Mouse (Mus musculus): ENCODE results near the gene D5Ertd579e. TPM values are rescaled to one million over a fixed set of nuclear protein-coding genes. Genes with fewer than 3 reads are reported as not detected.
A peak's percentile ranks its signal among the peaks of the same experiment; 100 is the strongest.

The D5Ertd579e gene
- polyA plus RNA-seq, 1 experiment from 2014 or later, result 44.6 TPM

- no peaks in the 10 kb centered on the region for H3K36me3 ChIP-seq
- no peak within 1 kb of the TSS for H3K4me3 ChIP-seq
- WGBS, result 78% methylated on average over 5 of the region's 5 CpGs
- H3K27me3 ChIP-seq, result no peaks in the 10 kb centered on the region
- no peak within 1 kb of the TSS for H3K4me2 ChIP-seq (replicated peaks)
- no peaks in the 10 kb centered on the region for H3K9me3 ChIP-seq
- no peak within 1 kb of the TSS for H3K9ac ChIP-seq (replicated peaks)
- no peak within 1 kb of the TSS for H3K27ac ChIP-seq (replicated peaks)
- H3K4me1 ChIP-seq, result no peaks in the 10 kb centered on the region
- no peak for ATAC-seq (ENCODE audit: low FRiP score, low read depth)
These were observed 102.6 kb downstream of the D5Ertd579e start, which contains the start of gene Tbc1d14 for GRCm38 (mm10) chr5:36593176-36593575. Tbc1d14 (minus strand) TSS chr5:36593276.

GRCm38 (mm10) chr5:36590499-36590920, 105.3 kb downstream of the D5Ertd579e start:
- Histone ChIP-seq H3K27ac (replicated peaks) (no peak overlapping the region), H3K4me3 (no peak overlapping the region), H3K36me3 (no peaks in the 10 kb centered on the region), H3K27me3 (no peaks in the 10 kb centered on the region), H3K9ac (replicated peaks) (no peak overlapping the region), H3K4me2 (replicated peaks) (no peak overlapping the region), H3K4me1 (no peaks in the 10 kb centered on the region), H3K9me3 (no peaks in the 10 kb centered on the region)
- no peak for ATAC-seq (ENCODE audit: low FRiP score, low read depth)
- WGBS, result 68% methylated on average over 5 of the region's 5 CpGs

- WGBS, result 68% methylated on average over 6 of the region's 6 CpGs
- no peaks in the 10 kb centered on the region for H3K9me3 ChIP-seq
- no peak for ATAC-seq (ENCODE audit: low FRiP score, low read depth)
- H3K9ac ChIP-seq (replicated peaks), result no peak overlapping the region
- H3K27ac ChIP-seq (replicated peaks), result no peak overlapping the region
- peaks cover 13% of the 10 kb centered on the region; the same call in 1 of the 2 replicates for H3K4me1 ChIP-seq
- H3K27me3 ChIP-seq, result no peaks in the 10 kb centered on the region; the same call in 1 of the 2 replicates
- no peaks in the 10 kb centered on the region for H3K36me3 ChIP-seq
- H3K4me2 ChIP-seq (replicated peaks), result no peak overlapping the region
- H3K4me3 ChIP-seq, result no peak overlapping the region
These were observed 111.5 kb downstream of the D5Ertd579e start for GRCm38 (mm10) chr5:36584299-36584698.

- peak overlapping the region; percentile 60 for H3K9ac ChIP-seq (replicated peaks)
- no peaks in the 10 kb centered on the region for H3K9me3 ChIP-seq
- peaks cover 13% of the 10 kb centered on the region; the same call in 1 of the 2 replicates for H3K4me1 ChIP-seq
- peak; percentile 96 for ATAC-seq (ENCODE audit: low FRiP score, low read depth)
- H3K27ac ChIP-seq (replicated peaks), result peak overlapping the region; percentile 91
- H3K27me3 ChIP-seq, result no peaks in the 10 kb centered on the region; the same call in 1 of the 2 replicates
- H3K36me3 ChIP-seq, result no peaks in the 10 kb centered on the region
- peak overlapping the region; percentile 76 for H3K4me3 ChIP-seq
- whole genome bisulfite sequencing, result 3% methylated on average over 50 of the region's 54 CpGs
- peak overlapping the region; percentile 79 for H3K4me2 ChIP-seq (replicated peaks)
These were observed 113.7 kb downstream of the D5Ertd579e start for GRCm38 (mm10) chr5:36581924-36582642.

GRCm38 (mm10) chr5:36581259-36581923, 114.4 kb downstream of the D5Ertd579e start:
- no peaks in the 10 kb centered on the region for H3K9me3 ChIP-seq
- peak overlapping the region; percentile 91 for H3K27ac ChIP-seq (replicated peaks)
- peak overlapping the region; percentile 54 for H3K9ac ChIP-seq (replicated peaks)
- H3K4me3 ChIP-seq, result peak overlapping the region; percentile 76
- peaks cover 13% of the 10 kb centered on the region; the same call in 1 of the 2 replicates for H3K4me1 ChIP-seq
- no peak; the same call in 1 of the 2 replicates for ATAC-seq (ENCODE audit: low FRiP score, low read depth)
- WGBS, result under 1% methylated on average over 40 of the region's 40 CpGs
- H3K36me3 ChIP-seq, result no peaks in the 10 kb centered on the region
- no peaks in the 10 kb centered on the region; the same call in 1 of the 2 replicates for H3K27me3 ChIP-seq
- H3K4me2 ChIP-seq (replicated peaks), result peak overlapping the region; percentile 79

- WGBS, result 83% methylated on average over 7 of the region's 7 CpGs
- no peak for ATAC-seq (ENCODE audit: low FRiP score, low read depth)
- no peaks in the 10 kb centered on the region for H3K36me3 ChIP-seq
- peaks cover 13% of the 10 kb centered on the region; the same call in 1 of the 2 replicates for H3K4me1 ChIP-seq
- H3K9me3 ChIP-seq, result no peaks in the 10 kb centered on the region
- H3K27me3 ChIP-seq, result no peaks in the 10 kb centered on the region; the same call in 1 of the 2 replicates
- no peak overlapping the region for H3K4me2 ChIP-seq (replicated peaks)
- H3K27ac ChIP-seq (replicated peaks), result no peak overlapping the region
- no peak overlapping the region for H3K4me3 ChIP-seq
- H3K9ac ChIP-seq (replicated peaks), result 0 out of 2 replicates have a peak overlapping the region, but pooled peaks have one; percentile 21
These were observed 115.9 kb downstream of the D5Ertd579e start for GRCm38 (mm10) chr5:36579967-36580366.

GRCm38 (mm10) chr5:36578982-36579381, 116.8 kb downstream of the D5Ertd579e start:
- no peak overlapping the region for H3K27ac ChIP-seq (replicated peaks)
- no peak overlapping the region for H3K4me2 ChIP-seq (replicated peaks)
- H3K36me3 ChIP-seq, result no peaks in the 10 kb centered on the region
- ATAC-seq (ENCODE audit: low FRiP score, low read depth), result no peak
- WGBS, result 85% methylated on average over 2 of the region's 2 CpGs
- no peaks in the 10 kb centered on the region for H3K9me3 ChIP-seq
- H3K4me3 ChIP-seq, result no peak overlapping the region
- no peak overlapping the region for H3K9ac ChIP-seq (replicated peaks)
- no peaks in the 10 kb centered on the region; the same call in 1 of the 2 replicates for H3K27me3 ChIP-seq
- H3K4me1 ChIP-seq, result peaks cover 13% of the 10 kb centered on the region; the same call in 1 of the 2 replicates

GRCm38 (mm10) chr5:36576457-36576856, 119.4 kb downstream of the D5Ertd579e start:
- ATAC-seq (ENCODE audit: low FRiP score, low read depth), result no peak

GRCm38 (mm10) chr5:36575745-36576144, 120.1 kb downstream of the D5Ertd579e start:
- Histone ChIP-seq H3K27ac (replicated peaks) (no peak overlapping the region), H3K4me1 (0 out of 2 replicates have a peak, but pooled peaks cover 2% of the 10 kb centered on the region), H3K4me3 (no peak overlapping the region), H3K27me3 (no peaks in the 10 kb centered on the region; the same call in 1 of the 2 replicates), H3K9me3 (no peaks in the 10 kb centered on the region), H3K9ac (replicated peaks) (no peak overlapping the region), H3K36me3 (peaks cover 7% of the 10 kb centered on the region; the same call in 1 of the 2 replicates), H3K4me2 (replicated peaks) (no peak overlapping the region)
- ATAC-seq (ENCODE audit: low FRiP score, low read depth), result no peak
- whole genome bisulfite sequencing, result 78% methylated on average over 1 of the region's 1 CpGs

More at GRCm38 (mm10) chr5:36576457-36576856, 119.4 kb downstream of the D5Ertd579e start:
- Histone ChIP-seq H3K27me3 (no peaks in the 10 kb centered on the region; the same call in 1 of the 2 replicates), H3K27ac (replicated peaks) (no peak overlapping the region), H3K4me2 (replicated peaks) (no peak overlapping the region), H3K9me3 (no peaks in the 10 kb centered on the region), H3K9ac (replicated peaks) (no peak overlapping the region), H3K4me1 (peaks cover 8% of the 10 kb centered on the region; the same call in 1 of the 2 replicates), H3K4me3 (no peak overlapping the region), H3K36me3 (peaks cover under 1% of the 10 kb centered on the region; the same call in 1 of the 2 replicates)
- 90% methylated on average over 3 of the region's 3 CpGs for WGBS

- Histone ChIP-seq H3K27me3 (no peaks in the 10 kb centered on the region; the same call in 1 of the 2 replicates), H3K9me3 (no peaks in the 10 kb centered on the region), H3K4me2 (replicated peaks) (no peak overlapping the region), H3K9ac (replicated peaks) (no peak overlapping the region), H3K36me3 (peaks cover 12% of the 10 kb centered on the region; the same call in 1 of the 2 replicates), H3K4me3 (no peak overlapping the region), H3K27ac (replicated peaks) (no peak overlapping the region), H3K4me1 (no peaks in the 10 kb centered on the region)
- no peak for ATAC-seq (ENCODE audit: low FRiP score, low read depth)
- 83% methylated on average over 3 of the region's 3 CpGs for WGBS
These were observed 120.6 kb downstream of the D5Ertd579e start for GRCm38 (mm10) chr5:36575227-36575626.

- ATAC-seq (ENCODE audit: low FRiP score, low read depth), result no peak
- WGBS, result 72% methylated on average over 8 of the region's 8 CpGs
- no peak overlapping the region for H3K9ac ChIP-seq (replicated peaks)
- peaks cover 13% of the 10 kb centered on the region; the same call in 1 of the 2 replicates for H3K36me3 ChIP-seq
- no peaks in the 10 kb centered on the region for H3K9me3 ChIP-seq
- H3K4me2 ChIP-seq (replicated peaks), result no peak overlapping the region
- no peak overlapping the region for H3K27ac ChIP-seq (replicated peaks)
- no peak overlapping the region for H3K4me3 ChIP-seq
- no peaks in the 10 kb centered on the region for H3K27me3 ChIP-seq
- H3K4me1 ChIP-seq, result no peaks in the 10 kb centered on the region
These were observed 121.5 kb downstream of the D5Ertd579e start for GRCm38 (mm10) chr5:36574147-36574870.

Data from midbrain, embryonic 12.5 days (tissue).